Mouse (Mus musculus) stomach, postnatal 0 days (tissue): Measurements from ENCODE around the gene Sesn2.

Experiments
- CTCF ChIP-seq: IDR thresholded peaks from 2 replicates; pipeline ENCODE4 v1.5.1; 2016; ENCODE audit warnings: antibody characterized with exemption, low read depth, mild to moderate bottlenecking, moderate library complexity
- EP300 ChIP-seq: optimal IDR thresholded peaks from 2 replicates; pipeline ENCODE3; 2016; ENCODE audit warnings: antibody characterized with exemption

GRCm38 (mm10) chr4:132490273-132491010 is 19.9 kb downstream of the Sesn2 start:
- TF ChIP-seq CTCF (no peak), EP300 (no peak)
